Mouse (Mus musculus) neural tube, embryonic 12.5 days (tissue): ENCODE data around the gene Ankrd36. TPM values are rescaled to one million over a fixed set of nuclear protein-coding genes. Genes with fewer than 3 reads are reported as not detected.
A peak's percentile ranks its signal among the peaks of the same experiment; 100 is the strongest.

ENCODE experiments used
- ATAC-seq: fragments of 200-750 bp; cut with Nextera tagmentation; 2 replicates; pipeline ENCODE4 v1.8.0; 2017; ENCODE audit warnings: low read depth, mild to moderate bottlenecking, moderate TSS enrichment, moderate library complexity; ENCODE audit not compliant: low FRiP score
- H3K27ac ChIP-seq: fragments of 300-500 bp; sonication (generic); 2 replicates; pipeline ENCODE4 v1.5.1; 2016
- H3K27me3 ChIP-seq: fragments of 300-500 bp; sonication (generic); replicated peaks from 2 replicates; pipeline ENCODE4 v1.6.1; 2016; ENCODE audit warnings: mild to moderate bottlenecking
- H3K36me3 ChIP-seq: fragments of 300-500 bp; sonication (generic); 2 replicates; pipeline ENCODE4 v1.6.1; 2016; ENCODE audit warnings: mild to moderate bottlenecking
- H3K4me1 ChIP-seq: fragments of 300-500 bp; sonication (generic); 2 replicates; pipeline ENCODE4 v1.6.1; 2016
- H3K4me2 ChIP-seq: fragments of 300-500 bp; sonication (generic); replicated peaks from 2 replicates; pipeline ENCODE4 v1.6.1; 2016; ENCODE audit warnings: mild to moderate bottlenecking
- H3K4me3 ChIP-seq: fragments of 300-500 bp; sonication (generic); 2 replicates; pipeline ENCODE4 v1.5.1; 2016
- H3K9ac ChIP-seq: fragments of 300-500 bp; sonication (generic); 2 replicates; pipeline ENCODE4 v1.6.1; 2016; ENCODE audit warnings: mild to moderate bottlenecking
- H3K9me3 ChIP-seq: fragments of 300-500 bp; sonication (generic); 2 replicates; pipeline ENCODE4 v1.6.1; 2016; ENCODE audit warnings: mild to moderate bottlenecking
- WGBS: fragments of 180-500 bp; shearing (Covaris S2); methylation state at CpG from one replicate; pipeline ENCODE4 v1.1.7; 2016; 5-methylcytosine and 5-hydroxymethylcytosine counted together
- polyA plus RNA-seq: library from polyadenylated mRNA; unstranded; fragments of >200 nt; fragmentation: Nextera tagmentation; extraction: Ambion mirVana; gene quantifications from 2 replicates; pipeline ENCODE4 v1.2.1, GENCODE M21; 2016

The Ankrd36 gene
- not detected in 2 replicates for polyA plus RNA-seq

GRCm38 (mm10) chr11:5569474-5569873 lies at the start of gene Ankrd36:
Ankrd36 (plus strand) TSS chr11:5569684.
- Histone ChIP-seq H3K36me3 (no peaks in the 10 kb centered on the region), H3K27me3 (no peaks in the 10 kb centered on the region), H3K27ac (no peak within 1 kb of the TSS), H3K9ac (no peak within 1 kb of the TSS), H3K4me2 (no peak within 1 kb of the TSS), H3K9me3 (no peaks in the 10 kb centered on the region), H3K4me3 (no peak within 1 kb of the TSS), H3K4me1 (no peaks in the 10 kb centered on the region)
- no peak for ATAC-seq
- WGBS, result 77% methylated on average over 12 of the region's 12 CpGs

- Histone ChIP-seq H3K9ac (peak within 1 kb of the TSS; percentile 94), H3K9me3 (no peaks in the 10 kb centered on the region), H3K4me3 (peak within 1 kb of the TSS; percentile 89), H3K27me3 (no peaks in the 10 kb centered on the region), H3K27ac (peak within 1 kb of the TSS; percentile 79), H3K4me1 (peaks cover 19% of the 10 kb centered on the region), H3K4me2 (peak within 1 kb of the TSS; percentile 69), H3K36me3 (peaks cover 28% of the 10 kb centered on the region)
- ATAC-seq, result peak; percentile 98
- WGBS, result under 1% methylated on average over 66 of the region's 72 CpGs
Observed at GRCm38 (mm10) chr11:5520412-5521265, 48.8 kb upstream of the Ankrd36 start, which contains the start of gene Xbp1. Xbp1 (plus strand) TSS chr11:5520659.

- peak overlapping the region; percentile 89 for H3K4me3 ChIP-seq
- peak; percentile 65 for ATAC-seq
- peak overlapping the region; percentile 79 for H3K27ac ChIP-seq
- peak overlapping the region; percentile 94 for H3K9ac ChIP-seq
- H3K9me3 ChIP-seq, result no peaks in the 10 kb centered on the region
- peaks cover 32% of the 10 kb centered on the region for H3K36me3 ChIP-seq
- H3K27me3 ChIP-seq, result no peaks in the 10 kb centered on the region
- peaks cover 19% of the 10 kb centered on the region for H3K4me1 ChIP-seq
- WGBS, result under 1% methylated on average over 13 of the region's 13 CpGs
- H3K4me2 ChIP-seq, result peak overlapping the region; percentile 69
Observed at GRCm38 (mm10) chr11:5521266-5521515, 48.3 kb upstream of the Ankrd36 start.

- under 1% methylated on average over 34 of the region's 34 CpGs for WGBS
- Histone ChIP-seq H3K36me3 (peaks cover 37% of the 10 kb centered on the region), H3K9me3 (no peaks in the 10 kb centered on the region), H3K4me2 (peak overlapping the region; percentile 69), H3K4me1 (peaks cover 19% of the 10 kb centered on the region), H3K9ac (peak overlapping the region; percentile 94), H3K27ac (peak overlapping the region; percentile 79; the same call in 1 of the 2 replicates), H3K27me3 (no peaks in the 10 kb centered on the region), H3K4me3 (peak overlapping the region; percentile 89)
- ATAC-seq, result peak; percentile 28
Observed at GRCm38 (mm10) chr11:5521516-5522291, 47.8 kb upstream of the Ankrd36 start.

- peaks cover 40% of the 10 kb centered on the region for H3K36me3 ChIP-seq
- H3K4me2 ChIP-seq, result peak overlapping the region; percentile 69
- no peak overlapping the region for H3K9ac ChIP-seq
- no peak overlapping the region for H3K4me3 ChIP-seq
- 93% methylated on average over 11 of the region's 11 CpGs for WGBS
- H3K4me1 ChIP-seq, result peaks cover 19% of the 10 kb centered on the region
- ATAC-seq, result no peak
- H3K27ac ChIP-seq, result no peak overlapping the region
- H3K9me3 ChIP-seq, result no peaks in the 10 kb centered on the region
- no peaks in the 10 kb centered on the region for H3K27me3 ChIP-seq
Observed at GRCm38 (mm10) chr11:5522798-5523415, 46.6 kb upstream of the Ankrd36 start.

- no peaks in the 10 kb centered on the region for H3K27me3 ChIP-seq
- H3K36me3 ChIP-seq, result peaks cover 59% of the 10 kb centered on the region
- no peak overlapping the region for H3K9ac ChIP-seq
- ATAC-seq, result no peak
- 89% methylated on average over 4 of the region's 4 CpGs for WGBS
- peaks cover 19% of the 10 kb centered on the region for H3K4me1 ChIP-seq
- no peak overlapping the region for H3K4me2 ChIP-seq
- no peaks in the 10 kb centered on the region for H3K9me3 ChIP-seq
- no peak overlapping the region for H3K27ac ChIP-seq
- no peak overlapping the region for H3K4me3 ChIP-seq
Observed at GRCm38 (mm10) chr11:5525418-5525817, 44.1 kb upstream of the Ankrd36 start.

GRCm38 (mm10) chr11:5526573-5527439 lies 42.7 kb upstream of the Ankrd36 start:
- H3K9ac ChIP-seq, result no peak overlapping the region
- ATAC-seq, result no peak
- no peaks in the 10 kb centered on the region for H3K27me3 ChIP-seq
- peaks cover 72% of the 10 kb centered on the region for H3K36me3 ChIP-seq
- H3K4me3 ChIP-seq, result no peak overlapping the region
- H3K4me2 ChIP-seq, result no peak overlapping the region
- no peak overlapping the region for H3K27ac ChIP-seq
- peaks cover 19% of the 10 kb centered on the region for H3K4me1 ChIP-seq
- no peaks in the 10 kb centered on the region for H3K9me3 ChIP-seq
- 90% methylated on average over 7 of the region's 7 CpGs for WGBS

- Histone ChIP-seq H3K9me3 (no peaks in the 10 kb centered on the region), H3K27me3 (no peaks in the 10 kb centered on the region), H3K4me3 (no peak overlapping the region), H3K9ac (no peak overlapping the region), H3K4me2 (no peak overlapping the region), H3K4me1 (peaks cover 9% of the 10 kb centered on the region; the same call in 1 of the 2 replicates), H3K27ac (no peak overlapping the region), H3K36me3 (peaks cover 81% of the 10 kb centered on the region)
- ATAC-seq, result no peak
- 81% methylated on average over 5 of the region's 5 CpGs for WGBS
Observed at GRCm38 (mm10) chr11:5527865-5528523, 41.5 kb upstream of the Ankrd36 start.

- WGBS, result 89% methylated on average over 5 of the region's 5 CpGs
- Histone ChIP-seq H3K4me3 (no peak overlapping the region), H3K27me3 (no peaks in the 10 kb centered on the region), H3K9ac (no peak overlapping the region), H3K4me2 (no peak overlapping the region), H3K9me3 (no peaks in the 10 kb centered on the region), H3K4me1 (peaks cover under 1% of the 10 kb centered on the region; the same call in 1 of the 2 replicates), H3K36me3 (peaks cover 81% of the 10 kb centered on the region), H3K27ac (no peak overlapping the region)
- ATAC-seq, result no peak
Observed at GRCm38 (mm10) chr11:5528841-5529240, 40.6 kb upstream of the Ankrd36 start.

GRCm38 (mm10) chr11:5530172-5530571 lies 39.3 kb upstream of the Ankrd36 start:
- H3K4me2 ChIP-seq, result no peak overlapping the region
- no peak overlapping the region for H3K4me3 ChIP-seq
- H3K27me3 ChIP-seq, result no peaks in the 10 kb centered on the region
- WGBS, result 81% methylated on average over 5 of the region's 5 CpGs
- H3K4me1 ChIP-seq, result no peaks in the 10 kb centered on the region
- no peak overlapping the region for H3K9ac ChIP-seq
- H3K9me3 ChIP-seq, result no peaks in the 10 kb centered on the region
- peaks cover 81% of the 10 kb centered on the region for H3K36me3 ChIP-seq
- no peak overlapping the region for H3K27ac ChIP-seq
- ATAC-seq, result no peak

GRCm38 (mm10) chr11:5530717-5531116 lies 38.8 kb upstream of the Ankrd36 start:
- Histone ChIP-seq H3K9me3 (no peaks in the 10 kb centered on the region), H3K4me2 (no peak overlapping the region), H3K9ac (no peak overlapping the region), H3K36me3 (peaks cover 77% of the 10 kb centered on the region), H3K4me3 (no peak overlapping the region), H3K27ac (no peak overlapping the region), H3K27me3 (no peaks in the 10 kb centered on the region), H3K4me1 (no peaks in the 10 kb centered on the region)
- ATAC-seq, result no peak
- WGBS, result 82% methylated on average over 6 of the region's 6 CpGs
